Mouse (Mus musculus) CH12.LX (cell line): Measurements from ENCODE around the gene Cd3e.

Experiments used
- CTCF ChIP-seq, 2 experiments: IDR thresholded peaks in 1 of 2; conservative IDR thresholded peaks in 1 of 2; 2 replicates each; pipeline ENCODE4 v1.5.1; 2011 to 2012; ENCODE audit warnings: low read depth in 2 of 2, low read length in 2 of 2, improper control_type of control experiment in 1 of 2, inconsistent platforms in 1 of 2, mild to moderate bottlenecking in 1 of 2, moderate library complexity in 1 of 2
- ELF1 ChIP-seq: IDR thresholded peaks from 2 replicates; pipeline ENCODE4 v1.6.1; 2014; ENCODE audit warnings: low read depth, mild to moderate bottlenecking, inconsistent platforms, low read length, improper control_type of control experiment
- EP300 ChIP-seq: IDR thresholded peaks from 2 replicates; pipeline ENCODE4 v1.6.1; 2011; ENCODE audit warnings: low read length, improper control_type of control experiment
- GABPA ChIP-seq: IDR thresholded peaks from 2 replicates; pipeline ENCODE4 v1.6.1; 2012; ENCODE audit warnings: low read depth, low read length, improper control_type of control experiment, inconsistent platforms; ENCODE audit not compliant: insufficient replicate concordance
- IRF4 ChIP-seq: IDR thresholded peaks from 2 replicates; pipeline ENCODE4 v1.6.1; 2014; ENCODE audit warnings: low read depth, mild to moderate bottlenecking, inconsistent platforms, low read length, improper control_type of control experiment
- MAX ChIP-seq: IDR thresholded peaks from 2 replicates; pipeline ENCODE4 v1.6.1; 2011; ENCODE audit warnings: low read length, improper control_type of control experiment
- MAZ ChIP-seq: IDR thresholded peaks from 2 replicates; pipeline ENCODE4 v1.6.1; 2012; ENCODE audit warnings: low read depth, mild to moderate bottlenecking, inconsistent platforms, low read length, improper control_type of control experiment, moderate library complexity
- PAX5 ChIP-seq: IDR thresholded peaks from 2 replicates; pipeline ENCODE4 v1.6.1; 2012; ENCODE audit warnings: low read length, inconsistent platforms, mixed read lengths
- POLR2A ChIP-seq: IDR thresholded peaks from 2 replicates; pipeline ENCODE4 v1.6.1; 2011; ENCODE audit warnings: low read depth, mild to moderate bottlenecking, improper control_type of control experiment, low read length
- POLR2AphosphoS2 ChIP-seq: IDR thresholded peaks from 2 replicates; pipeline ENCODE4 v1.6.1; 2011; ENCODE audit warnings: low read depth, low read length, improper control_type of control experiment
- SIN3A ChIP-seq: IDR thresholded peaks from 2 replicates; pipeline ENCODE4 v1.6.1; 2012; ENCODE audit warnings: low read length, improper control_type of control experiment, inconsistent platforms
- SMC3 ChIP-seq: IDR thresholded peaks from 2 replicates; pipeline ENCODE4 v1.6.1; 2011; ENCODE audit warnings: low read depth, low read length, improper control_type of control experiment
- UBTF ChIP-seq: IDR thresholded peaks from 2 replicates; pipeline ENCODE4 v1.6.1; 2012; ENCODE audit warnings: low read depth, mild to moderate bottlenecking, inconsistent platforms, low read length, improper control_type of control experiment, moderate library complexity

DNA sequence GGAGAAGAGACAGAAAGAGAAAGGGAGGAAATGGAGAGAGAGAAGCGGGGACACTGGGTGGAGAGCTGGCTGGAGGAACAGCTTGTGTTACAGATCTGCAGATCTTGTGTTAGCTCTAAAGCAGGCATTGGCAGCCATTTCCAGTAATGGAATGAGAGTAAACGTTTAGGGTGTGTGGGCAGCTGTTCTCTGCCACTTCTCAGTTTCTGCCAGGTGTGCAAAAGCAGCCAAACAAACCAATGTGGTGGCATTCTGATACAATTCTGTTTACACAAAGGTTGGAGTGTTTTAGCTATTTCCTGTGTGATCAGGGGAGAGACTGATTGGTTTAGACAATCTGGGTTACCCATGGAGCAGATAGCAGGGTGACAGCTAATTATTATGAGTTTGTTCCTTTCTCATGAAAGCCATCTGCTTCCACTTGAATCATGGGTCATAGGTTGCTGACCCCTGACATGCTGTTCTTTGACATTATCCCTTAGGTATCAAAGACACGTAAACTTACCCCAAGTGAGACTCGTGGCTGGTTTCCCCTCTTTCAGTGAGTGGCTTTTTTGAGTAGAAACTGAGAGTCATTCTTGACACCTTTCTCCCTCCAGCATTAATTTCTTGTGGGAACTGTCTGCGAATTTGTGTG is 49.0 kb upstream of the Cd3e start:
- TF ChIP-seq UBTF (no peak), ELF1 (no peak), POLR2A (no peak), CTCF (conservative IDR thresholded peaks at IDR 0.05 in 1 of 2, IDR thresholded peaks at IDR 0.05 in 1 of 2; ENCODE audit: low read depth in 2 of 2, low read length in 2 of 2) (no peak), SIN3A (no peak), EP300 (no peak), PAX5 (no peak), POLR2AphosphoS2 (no peak), SMC3 (no peak), GABPA (no peak), IRF4 (no peak), MAZ (no peak), MAX (no peak)
